Mouse (Mus musculus): ENCODE results near the gene Fkbp9. TPM values are rescaled to one million over a fixed set of nuclear protein-coding genes. Genes with fewer than 3 reads are reported as not detected.

The Fkbp9 gene
- polyA plus RNA-seq (2012; rRNA removed): 50.4 TPM in 2 replicates

- Histone ChIP-seq H3K27ac (ENCODE audit: insufficient read depth, low read depth, low read length) (peak within 1 kb of the TSS; percentile 37), H3K27me3 (replicated peaks; ENCODE audit: control insufficient read depth, insufficient read depth, low read length) (no peaks in the 10 kb centered on the region), H3K36me3 (ENCODE audit: control insufficient read depth, insufficient read depth, low read length) (no peaks in the 10 kb centered on the region; the same call in 1 of the 2 replicates), H3K4me3 (ENCODE audit: insufficient read depth, low read depth, low read length) (peak within 1 kb of the TSS; percentile 71), H3K4me1 (ENCODE audit: control insufficient read depth, insufficient read depth, low read length) (peaks cover 3% of the 10 kb centered on the region; the same call in 1 of the 2 replicates)
- WGBS: under 1% methylated on average over 57 of the region's 58 CpGs
- TF ChIP-seq POLR2A (IDR thresholded peaks at IDR 0.05; ENCODE audit: low read depth, low read length): no peak
- no peak for TF ChIP-seq CTCF (conservative IDR thresholded peaks at IDR 0.05; ENCODE audit: insufficient read depth, insufficient read length, low read depth, low read length)
- DNase-seq: peak; percentile 92
Observed at GRCm38 (mm10) chr6:56831697-56832406, at the start of gene Fkbp9. TSS of gene Fkbp9 (plus strand) at chr6:56832059.

DNA sequence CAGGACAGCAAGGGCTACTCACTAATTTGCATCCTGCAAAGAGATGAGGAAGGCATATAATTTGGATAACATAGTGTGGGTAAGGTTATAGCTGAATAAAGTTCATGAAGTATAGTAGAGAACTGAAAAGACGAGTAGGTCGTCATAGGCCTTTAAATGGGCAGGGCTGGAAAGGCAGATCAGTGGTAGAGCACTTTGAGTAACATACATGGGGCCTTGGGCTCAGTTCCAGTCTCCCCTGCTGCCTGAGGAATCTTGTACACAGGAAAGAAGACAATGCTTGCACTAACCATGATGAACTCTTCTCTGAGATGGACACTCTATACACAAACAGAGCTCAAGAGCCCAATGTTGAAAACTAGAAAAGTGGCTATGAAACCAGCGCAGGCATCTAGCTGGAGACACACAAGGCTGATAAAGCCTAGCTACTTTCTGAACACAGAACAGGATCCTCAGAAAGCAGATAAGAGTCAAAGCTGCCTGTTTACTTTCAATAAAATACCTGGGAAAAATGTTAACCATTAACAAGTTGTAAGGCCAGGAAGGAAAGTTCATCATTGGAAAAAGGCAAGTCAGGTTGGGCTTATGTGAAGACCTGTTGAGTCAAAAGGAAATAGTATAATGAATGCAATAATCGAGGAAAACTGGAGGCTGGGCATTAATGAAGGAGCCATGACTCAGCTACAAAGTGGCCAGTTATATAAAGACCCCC is 48.1 kb upstream of the Fkbp9 start:
- Histone ChIP-seq H3K4me1 (ENCODE audit: control insufficient read depth, insufficient read depth, low read length) (peaks cover 14% of the 10 kb centered on the region), H3K27me3 (replicated peaks; ENCODE audit: control insufficient read depth, insufficient read depth, low read length) (no peaks in the 10 kb centered on the region), H3K36me3 (ENCODE audit: control insufficient read depth, insufficient read depth, low read length) (peaks cover 7% of the 10 kb centered on the region), H3K27ac (ENCODE audit: insufficient read depth, low read depth, low read length) (peak overlapping the region; percentile 39), H3K4me3 (ENCODE audit: insufficient read depth, low read depth, low read length) (no peak overlapping the region)
- TF ChIP-seq POLR2A (IDR thresholded peaks at IDR 0.05; ENCODE audit: low read depth, low read length): no peak
- TF ChIP-seq CTCF (conservative IDR thresholded peaks at IDR 0.05; ENCODE audit: insufficient read depth, insufficient read length, low read depth, low read length): no peak
- WGBS: 66% methylated on average over 4 of the region's 4 CpGs
- peak; percentile 57 for DNase-seq

DNA sequence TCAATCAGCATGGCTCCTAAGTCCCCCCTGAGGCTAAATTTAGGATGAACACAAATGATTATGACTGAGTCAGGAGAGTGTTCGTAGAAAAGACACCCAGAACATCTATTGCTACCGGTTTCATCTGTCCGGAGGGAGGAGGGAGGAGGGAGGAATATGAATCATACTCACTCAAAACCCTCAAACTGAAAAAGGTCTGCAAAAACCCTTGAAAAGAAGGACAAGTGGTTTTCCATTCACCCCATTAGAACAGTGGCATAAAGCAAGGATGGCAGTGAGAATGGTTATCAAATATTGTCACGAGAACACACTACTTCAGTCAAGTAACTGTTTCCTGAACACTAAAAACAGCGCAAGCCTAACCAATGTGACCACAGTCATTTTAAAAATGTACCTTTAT is 46.8 kb upstream of the Fkbp9 start:
- H3K36me3 ChIP-seq (ENCODE audit: control insufficient read depth, insufficient read depth, low read length): peaks cover 2% of the 10 kb centered on the region; the same call in 1 of the 2 replicates
- no peak overlapping the region for H3K27ac ChIP-seq (ENCODE audit: insufficient read depth, low read depth, low read length)

DNA sequence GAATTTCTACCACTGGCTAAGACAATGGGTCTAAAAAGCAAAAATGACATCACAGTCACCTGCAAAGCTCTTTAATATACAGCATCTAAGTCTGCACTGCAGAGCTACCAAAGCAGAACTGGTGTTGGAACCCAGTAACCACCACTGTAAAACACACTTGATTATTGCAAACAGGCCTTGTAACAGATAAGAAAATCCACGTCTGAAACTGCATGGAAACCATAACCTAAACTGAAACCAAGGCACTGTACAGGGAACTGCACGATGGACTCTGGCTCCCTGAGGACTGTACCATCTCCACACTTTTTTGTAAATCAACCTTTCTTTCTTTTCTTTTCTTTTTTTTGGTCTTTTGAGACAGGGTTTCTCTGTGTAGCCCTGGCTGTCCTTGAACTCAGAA is 44.2 kb upstream of the Fkbp9 start:
- Histone ChIP-seq H3K27me3 (replicated peaks; ENCODE audit: control insufficient read depth, insufficient read depth, low read length) (no peaks in the 10 kb centered on the region), H3K27ac (ENCODE audit: insufficient read depth, low read depth, low read length) (no peak overlapping the region), H3K36me3 (ENCODE audit: control insufficient read depth, insufficient read depth, low read length) (peaks cover 2% of the 10 kb centered on the region; the same call in 1 of the 2 replicates), H3K4me3 (ENCODE audit: insufficient read depth, low read depth, low read length) (no peak overlapping the region), H3K4me1 (ENCODE audit: control insufficient read depth, insufficient read depth, low read length) (peaks cover 14% of the 10 kb centered on the region)
- WGBS: 62% methylated on average over 2 of the region's 2 CpGs
- DNase-seq: no peak
- TF ChIP-seq CTCF (conservative IDR thresholded peaks at IDR 0.05; ENCODE audit: insufficient read depth, insufficient read length, low read depth, low read length): no peak
- no peak for TF ChIP-seq POLR2A (IDR thresholded peaks at IDR 0.05; ENCODE audit: low read depth, low read length)

More for the DNA sequence above, 46.8 kb upstream of the Fkbp9 start:
- no peaks in the 10 kb centered on the region for H3K27me3 ChIP-seq (replicated peaks; ENCODE audit: control insufficient read depth, insufficient read depth, low read length)
- WGBS: 68% methylated on average over 5 of the region's 5 CpGs
- no peak overlapping the region for H3K4me3 ChIP-seq (ENCODE audit: insufficient read depth, low read depth, low read length)
- no peak for DNase-seq
- peaks cover 14% of the 10 kb centered on the region for H3K4me1 ChIP-seq (ENCODE audit: control insufficient read depth, insufficient read depth, low read length)
- TF ChIP-seq CTCF (conservative IDR thresholded peaks at IDR 0.05; ENCODE audit: insufficient read depth, insufficient read length, low read depth, low read length) (no peak), POLR2A (IDR thresholded peaks at IDR 0.05; ENCODE audit: low read depth, low read length) (no peak)

- Histone ChIP-seq H3K27ac (ENCODE audit: insufficient read depth, low read depth, low read length) (no peak overlapping the region), H3K27me3 (replicated peaks; ENCODE audit: control insufficient read depth, insufficient read depth, low read length) (no peaks in the 10 kb centered on the region), H3K36me3 (ENCODE audit: control insufficient read depth, insufficient read depth, low read length) (peaks cover 2% of the 10 kb centered on the region; the same call in 1 of the 2 replicates), H3K4me1 (ENCODE audit: control insufficient read depth, insufficient read depth, low read length) (peaks cover 9% of the 10 kb centered on the region), H3K4me3 (ENCODE audit: insufficient read depth, low read depth, low read length) (no peak overlapping the region)
- TF ChIP-seq CTCF (conservative IDR thresholded peaks at IDR 0.05; ENCODE audit: insufficient read depth, insufficient read length, low read depth, low read length) (no peak), POLR2A (IDR thresholded peaks at IDR 0.05; ENCODE audit: low read depth, low read length) (no peak)
- no peak for DNase-seq
- 61% methylated on average over 3 of the region's 3 CpGs for WGBS
Observed at GRCm38 (mm10) chr6:56789336-56789735, 42.5 kb upstream of the Fkbp9 start.

GRCm38 (mm10) chr6:56794834-56795233 is 37.0 kb upstream of the Fkbp9 start:
- Histone ChIP-seq H3K4me1 (ENCODE audit: control insufficient read depth, insufficient read depth, low read length) (peaks cover 16% of the 10 kb centered on the region), H3K36me3 (ENCODE audit: control insufficient read depth, insufficient read depth, low read length) (no peaks in the 10 kb centered on the region), H3K4me3 (ENCODE audit: insufficient read depth, low read depth, low read length) (no peak overlapping the region), H3K27ac (ENCODE audit: insufficient read depth, low read depth, low read length) (no peak overlapping the region), H3K27me3 (replicated peaks; ENCODE audit: control insufficient read depth, insufficient read depth, low read length) (no peaks in the 10 kb centered on the region)
- TF ChIP-seq POLR2A (IDR thresholded peaks at IDR 0.05; ENCODE audit: low read depth, low read length) (no peak), CTCF (conservative IDR thresholded peaks at IDR 0.05; ENCODE audit: insufficient read depth, insufficient read length, low read depth, low read length) (no peak)
- 64% methylated on average over 5 of the region's 5 CpGs for WGBS
- DNase-seq: no peak

DNA sequence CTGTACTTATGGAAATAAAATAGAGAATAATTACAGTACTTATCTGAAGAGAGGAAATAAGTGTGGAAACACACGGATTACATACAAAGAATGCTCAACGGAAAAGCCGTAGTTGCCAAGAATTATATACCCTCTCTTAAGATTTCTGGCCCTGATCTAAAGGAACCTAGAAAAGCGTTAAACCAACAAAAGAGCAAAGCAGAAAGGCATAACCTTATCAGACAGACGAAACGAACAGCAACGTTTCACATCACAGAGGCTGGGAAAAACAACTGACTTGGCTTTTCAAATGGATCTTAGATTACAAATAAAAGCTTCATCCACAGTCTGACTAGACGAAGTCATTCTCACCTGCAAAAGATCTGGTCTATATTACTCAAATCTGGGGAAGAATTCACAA is 35.6 kb upstream of the Fkbp9 start:
- WGBS: 1% methylated on average over 8 of the region's 8 CpGs
- Histone ChIP-seq H3K27ac (ENCODE audit: insufficient read depth, low read depth, low read length) (peak overlapping the region; percentile 34; the same call in 1 of the 2 replicates), H3K4me3 (ENCODE audit: insufficient read depth, low read depth, low read length) (peak overlapping the region; percentile 94), H3K36me3 (ENCODE audit: control insufficient read depth, insufficient read depth, low read length) (no peaks in the 10 kb centered on the region), H3K4me1 (ENCODE audit: control insufficient read depth, insufficient read depth, low read length) (peaks cover 16% of the 10 kb centered on the region), H3K27me3 (replicated peaks; ENCODE audit: control insufficient read depth, insufficient read depth, low read length) (no peaks in the 10 kb centered on the region)
- DNase-seq: no peak
- TF ChIP-seq CTCF (conservative IDR thresholded peaks at IDR 0.05; ENCODE audit: insufficient read depth, insufficient read length, low read depth, low read length) (no peak), POLR2A (IDR thresholded peaks at IDR 0.05; ENCODE audit: low read depth, low read length) (no peak)

Data from kidney, adult 2 months (tissue).